Mouse (Mus musculus) cerebellum, postnatal 25 days (tissue): Measurements from ENCODE around the gene Iqsec1.

Experiments used
- DNase-seq, 2 experiments: peaks; one replicate each; pipeline ENCODE4 v3.0.0; 2021; ENCODE audit warnings: mixed read lengths in 2 of 2

Gene Iqsec1

DNA sequence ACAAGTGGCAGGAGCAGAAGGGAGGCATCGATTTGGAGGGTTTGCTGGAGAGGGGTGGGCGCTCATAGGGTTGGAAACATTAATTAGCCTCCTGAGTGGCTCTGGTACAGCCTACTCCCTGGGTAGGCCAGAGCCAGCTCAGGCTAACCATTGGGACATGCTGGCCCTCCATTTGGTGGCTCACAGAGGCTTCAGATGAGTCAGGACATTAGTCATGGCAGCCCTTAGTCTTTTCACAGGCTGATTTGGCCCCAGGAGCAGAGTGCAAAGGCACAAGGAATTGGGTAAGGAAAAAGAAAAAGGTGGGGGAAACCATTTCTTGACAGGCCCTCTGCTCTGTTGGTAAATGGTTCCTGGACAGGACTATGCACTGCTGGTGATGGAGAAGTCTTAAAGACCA, 287.1 kb downstream of the Iqsec1 start:
- DNase-seq = no peak

DNA sequence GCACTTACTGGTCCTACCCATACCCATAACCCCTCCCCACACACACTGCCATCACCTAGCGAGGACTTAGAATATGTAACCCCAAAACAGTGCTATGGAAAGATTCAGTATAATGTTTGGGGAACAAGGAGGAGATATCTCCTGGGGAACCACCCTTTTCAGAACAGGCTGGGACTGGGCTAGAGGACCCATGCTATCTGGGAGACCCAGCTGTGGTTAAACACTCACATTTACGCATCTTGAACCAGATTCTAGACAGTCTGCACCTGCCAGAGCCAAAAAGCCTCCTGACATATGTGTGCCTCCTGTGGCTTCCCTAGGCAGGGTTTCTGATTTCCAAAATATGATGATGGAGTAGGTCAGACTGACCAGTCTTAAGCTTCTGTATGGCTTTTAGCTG, 287.7 kb downstream of the Iqsec1 start:
- DNase-seq = no peak

DNA sequence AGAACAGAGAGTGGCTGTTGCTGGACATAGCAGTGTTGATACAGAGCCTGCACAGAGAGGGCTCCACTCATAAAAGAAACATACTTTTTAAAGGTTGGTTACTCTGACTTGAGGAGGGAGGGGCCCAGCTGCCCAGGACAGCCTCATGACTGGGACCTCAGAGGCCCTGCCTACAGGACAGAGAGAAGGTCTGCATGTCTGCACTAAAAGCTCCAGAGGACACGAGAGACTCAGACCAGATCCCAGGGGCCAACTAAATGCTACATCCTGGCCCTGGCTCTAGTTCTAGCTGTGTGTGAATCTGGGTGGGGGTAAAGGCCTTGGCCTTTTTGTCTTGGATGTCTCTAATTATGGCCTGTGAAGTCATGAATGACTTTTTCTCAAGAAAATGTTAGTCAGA, 288.4 kb downstream of the Iqsec1 start:
- no peak for DNase-seq

DNA sequence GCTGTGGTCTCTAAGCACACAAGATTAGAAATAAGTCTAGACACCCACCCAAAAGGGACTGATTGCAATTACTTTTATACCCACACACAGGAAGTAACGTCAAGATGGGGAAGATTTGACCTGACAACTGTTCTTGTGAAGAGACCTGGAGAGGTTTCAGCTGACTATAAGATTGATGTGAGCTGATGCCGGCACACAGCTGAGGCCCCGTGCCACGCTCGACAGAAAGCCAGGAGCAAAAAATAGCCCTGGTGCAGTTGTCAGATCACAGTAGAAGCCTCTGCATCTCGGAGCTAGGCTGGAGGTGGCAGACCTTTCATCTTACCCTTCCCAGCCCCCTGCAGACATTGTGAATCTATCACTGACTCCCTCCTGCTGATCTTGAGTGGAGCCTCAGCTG, 289.6 kb downstream of the Iqsec1 start:
- DNase-seq = no peak

DNA sequence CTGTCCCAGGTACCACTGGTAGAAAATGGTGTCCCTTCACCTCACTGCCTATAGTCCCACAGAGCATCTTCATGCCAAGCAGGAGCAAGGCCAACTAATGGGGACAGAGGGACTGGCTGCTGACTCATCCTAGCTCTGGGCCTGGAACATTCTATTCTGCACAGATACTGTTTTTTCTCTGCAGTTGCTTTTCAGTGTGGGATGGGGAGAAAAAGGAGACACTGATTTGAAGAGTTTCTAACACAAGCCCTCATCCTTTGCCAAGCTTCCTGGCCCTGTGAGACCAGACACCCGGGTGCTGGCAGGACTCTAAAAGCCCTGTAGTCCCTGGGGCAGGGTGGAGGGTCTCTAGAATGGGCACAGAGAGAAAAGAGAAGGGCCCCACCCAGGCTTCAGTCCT, 292.7 kb downstream of the Iqsec1 start:
- peak; percentile 52 to 68 for DNase-seq

DNA sequence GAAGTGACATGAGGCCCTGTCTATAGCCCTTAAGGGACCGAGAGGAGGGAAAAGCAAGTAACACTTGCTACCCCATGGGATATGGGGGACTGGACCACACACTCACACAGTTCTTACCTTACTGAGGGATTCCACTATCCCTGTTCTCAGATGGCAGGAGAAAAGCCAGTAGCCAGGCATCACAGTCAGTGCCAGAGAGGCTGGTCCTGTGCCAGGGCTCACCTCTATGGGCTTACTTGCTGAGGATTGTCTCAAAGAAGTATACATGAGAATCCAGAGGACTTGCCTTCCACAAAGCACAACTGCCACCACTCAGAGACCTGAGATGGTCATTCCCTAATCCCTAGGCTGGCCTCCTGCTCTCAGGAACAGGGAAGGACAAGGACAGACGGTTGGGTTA, 296.1 kb downstream of the Iqsec1 start:
- DNase-seq = peak; percentile 82 to 89

DNA sequence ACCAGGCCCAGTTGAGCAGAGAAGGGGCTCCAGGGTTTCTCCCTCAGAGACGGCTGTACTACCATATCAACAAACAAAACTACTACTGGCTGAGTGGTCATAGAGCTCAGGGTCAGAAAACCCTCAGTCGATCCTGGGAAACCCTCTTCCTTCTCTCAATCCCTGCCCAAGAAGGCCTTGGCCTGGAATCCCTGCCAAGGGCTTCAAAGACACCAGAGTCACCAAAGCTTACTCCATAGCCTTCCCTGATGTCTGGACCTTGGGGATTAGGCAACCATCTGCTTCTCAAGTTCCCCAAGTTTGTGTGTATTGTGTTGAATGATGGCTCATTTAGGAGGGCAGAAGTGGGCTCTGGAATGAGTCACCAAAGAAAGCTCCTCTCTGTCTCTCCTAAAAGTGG, 296.6 kb downstream of the Iqsec1 start:
- no peak for DNase-seq

DNA sequence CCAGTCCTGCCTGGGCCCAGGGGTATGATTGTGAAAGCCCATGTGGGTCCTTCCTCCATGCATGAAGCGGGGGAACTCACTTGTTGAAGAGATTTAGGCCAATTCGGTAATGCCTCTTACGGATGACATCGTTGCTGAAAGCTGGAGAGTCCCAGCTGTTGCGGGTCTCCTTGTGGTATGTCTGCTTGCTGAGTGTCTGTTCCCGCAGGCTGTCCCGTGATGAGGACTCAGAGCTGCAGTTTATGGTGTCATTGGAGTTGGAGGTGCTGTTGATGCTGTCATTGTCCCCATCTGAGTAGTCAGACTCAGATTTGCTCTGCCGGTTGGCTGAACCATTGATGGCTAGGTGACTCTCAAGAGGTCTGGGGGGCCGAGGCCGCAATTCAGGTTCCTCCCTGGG, 299.0 kb downstream of the Iqsec1 start:
- DNase-seq = no peak

DNA sequence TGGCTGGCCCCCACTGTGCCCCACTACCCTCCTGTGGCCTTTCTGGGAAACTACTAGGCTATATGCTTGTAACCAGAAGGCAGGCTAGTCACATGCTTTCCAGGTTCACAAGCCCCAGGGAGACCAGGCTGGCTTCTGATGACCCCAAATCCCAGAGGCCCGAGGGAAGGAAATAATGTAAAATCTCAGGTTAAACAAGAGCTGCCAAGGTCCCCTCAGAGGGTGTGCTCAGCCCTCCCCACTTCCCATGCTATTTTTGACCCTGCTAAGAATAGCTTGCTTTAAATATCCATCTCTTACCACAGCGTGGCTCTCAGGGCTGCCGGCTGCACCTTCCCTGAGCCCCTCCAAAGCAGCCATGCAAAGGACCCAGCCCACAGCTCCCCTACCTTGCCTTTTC, 299.7 kb downstream of the Iqsec1 start:
- peak in 1 of 2 experiments; percentile 39 for DNase-seq

DNA sequence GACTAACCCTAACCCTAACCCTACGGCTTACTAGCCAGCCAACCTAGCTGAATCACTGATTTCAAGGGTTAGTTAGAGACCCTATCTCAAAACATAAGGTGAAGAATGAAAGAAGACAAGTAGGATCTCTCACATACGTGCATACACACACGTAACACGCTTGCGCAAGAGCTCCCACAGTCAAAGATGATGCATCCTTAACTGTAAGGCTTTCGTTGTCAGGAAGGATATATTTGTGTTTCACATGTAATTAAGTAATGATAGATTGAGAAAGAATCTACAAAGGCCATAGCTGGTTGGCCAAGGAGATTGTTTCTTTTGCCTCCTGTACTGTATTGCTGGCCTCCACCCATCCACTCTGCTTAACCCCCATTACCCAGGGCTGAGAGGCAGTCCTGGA, 300.5 kb downstream of the Iqsec1 start:
- no peak for DNase-seq

DNA sequence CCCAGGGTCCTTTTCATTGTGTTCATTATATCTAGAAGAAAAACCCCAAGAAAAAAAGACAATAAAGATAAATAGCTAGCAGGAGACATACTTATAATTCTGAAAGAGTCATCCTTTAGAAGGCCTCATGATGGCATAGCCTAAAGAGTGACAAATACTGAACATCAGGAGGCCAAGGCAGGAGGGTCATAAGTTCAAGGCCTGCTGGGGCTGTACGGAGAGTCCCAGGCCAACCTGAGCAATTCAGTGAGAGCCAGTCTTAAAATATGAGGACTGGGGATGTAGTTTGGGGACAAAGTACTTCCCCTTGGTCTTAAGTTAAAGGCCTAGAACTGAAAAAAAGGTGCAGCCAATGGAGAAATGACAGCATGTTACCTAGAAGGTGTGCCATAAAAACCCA, 301.7 kb downstream of the Iqsec1 start:
- DNase-seq = no peak

DNA sequence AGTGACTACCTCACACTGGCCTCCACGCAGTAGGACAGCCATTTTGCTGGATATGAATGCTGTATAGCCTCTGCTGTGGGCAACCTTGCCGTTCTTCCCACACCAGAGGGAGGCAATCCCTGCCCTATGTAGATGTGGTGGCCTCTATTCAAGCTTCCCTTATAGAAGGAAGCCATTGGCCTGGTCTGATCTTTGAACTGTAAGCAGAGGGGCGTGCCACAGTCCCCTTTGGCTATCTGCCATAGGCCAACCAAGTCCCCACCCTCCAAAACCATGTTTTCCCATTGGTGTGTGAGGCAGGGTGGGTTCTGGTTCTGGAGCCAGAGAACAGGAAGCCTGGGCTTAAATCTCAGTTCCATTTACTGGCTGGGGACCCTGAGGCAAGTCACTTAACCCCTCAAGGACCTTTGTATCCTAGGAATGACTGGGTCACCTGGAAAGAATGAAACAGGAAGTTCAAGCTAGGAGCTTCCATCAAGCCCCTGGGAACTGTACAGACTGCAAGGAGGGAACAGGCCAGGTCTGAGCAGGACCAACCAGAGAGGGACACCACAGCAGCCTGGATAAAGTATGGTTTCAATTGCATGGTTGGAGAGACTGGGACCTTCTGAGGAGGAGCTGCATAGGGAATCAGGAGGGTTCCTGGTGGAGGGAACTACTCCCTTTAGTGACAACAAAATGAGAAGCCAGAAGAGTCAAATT, 304.5 kb downstream of the Iqsec1 start:
- no peak for DNase-seq

DNA sequence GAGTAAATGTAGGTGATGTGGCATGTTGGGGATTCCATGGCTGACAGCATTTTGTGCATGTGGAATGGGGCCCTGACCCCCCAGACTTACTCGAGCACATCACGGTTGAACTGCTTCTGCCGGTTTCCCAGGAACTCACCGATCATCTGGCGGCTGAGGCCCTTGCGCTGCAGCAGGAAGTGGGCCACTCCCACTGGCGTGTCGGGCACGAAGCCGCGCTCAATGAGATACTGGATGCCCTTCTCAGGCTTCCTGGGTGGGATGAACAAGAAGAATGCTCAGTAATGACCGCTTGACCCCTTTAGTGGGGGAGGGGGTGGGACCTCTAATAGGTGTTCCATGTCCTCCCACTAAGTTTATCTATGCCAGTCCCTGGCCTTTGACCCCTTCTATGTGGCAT, 308.1 kb downstream of the Iqsec1 start:
- DNase-seq = no peak

DNA sequence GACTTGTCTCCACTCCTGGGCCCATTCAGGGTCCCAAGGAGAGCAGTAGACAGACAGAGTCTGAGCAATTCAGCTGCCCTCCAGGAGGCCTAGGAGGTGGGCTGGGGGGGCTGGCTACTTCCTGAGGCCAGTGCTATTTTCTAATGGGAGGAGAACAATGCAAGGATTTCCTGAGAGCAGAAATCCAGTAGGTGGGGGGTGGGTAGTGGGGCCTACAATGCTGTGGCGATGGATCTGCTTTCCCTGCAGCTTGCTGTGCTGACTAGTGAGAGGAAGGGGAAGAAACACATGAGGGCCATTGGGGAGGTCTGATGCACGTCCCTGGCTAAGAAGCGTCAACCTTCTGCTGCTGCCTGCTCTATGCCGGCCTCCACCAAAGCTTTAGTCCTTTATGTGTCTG, 309.7 kb downstream of the Iqsec1 start:
- DNase-seq = no peak

DNA sequence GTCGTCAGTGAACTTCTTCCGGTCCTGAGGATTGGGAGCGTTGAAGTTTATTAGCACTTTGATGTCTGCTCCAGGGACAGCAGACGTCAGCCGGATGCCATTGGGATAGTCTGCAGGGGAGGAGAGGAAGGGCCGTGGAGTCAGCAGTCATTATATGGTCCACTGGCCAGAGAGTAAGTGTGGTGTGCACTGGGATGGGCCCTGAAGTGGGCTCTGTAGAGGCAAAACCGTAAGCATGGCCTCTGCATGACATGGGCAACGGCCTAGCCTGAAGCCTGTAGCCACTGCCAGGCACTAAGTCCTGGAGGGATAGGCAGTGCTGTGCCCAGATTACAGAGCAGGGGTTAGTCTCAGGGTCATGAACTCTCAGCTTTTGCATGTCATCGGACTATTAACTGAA, 319.8 kb downstream of the Iqsec1 start:
- DNase-seq = no peak

DNA sequence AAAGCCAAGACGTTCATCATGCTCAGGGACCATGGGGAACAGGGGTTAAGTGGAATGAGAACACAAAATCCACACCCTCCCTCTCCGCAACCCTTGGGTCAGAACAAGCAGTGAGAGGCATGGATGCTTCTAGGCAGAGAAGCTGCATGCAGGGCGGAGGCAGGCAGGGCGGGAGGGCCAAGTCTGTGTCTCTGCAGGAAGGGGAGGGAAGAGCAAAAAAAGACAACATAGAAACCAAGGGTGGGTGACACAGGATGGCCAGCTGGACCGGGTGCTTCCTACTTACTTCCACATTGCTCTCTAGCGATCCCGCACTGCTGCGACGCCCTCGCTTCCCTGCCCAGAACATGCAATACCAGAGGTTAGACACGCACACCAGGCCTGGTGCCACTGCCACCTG, 324.7 kb downstream of the Iqsec1 start:
- DNase-seq = no peak

DNA sequence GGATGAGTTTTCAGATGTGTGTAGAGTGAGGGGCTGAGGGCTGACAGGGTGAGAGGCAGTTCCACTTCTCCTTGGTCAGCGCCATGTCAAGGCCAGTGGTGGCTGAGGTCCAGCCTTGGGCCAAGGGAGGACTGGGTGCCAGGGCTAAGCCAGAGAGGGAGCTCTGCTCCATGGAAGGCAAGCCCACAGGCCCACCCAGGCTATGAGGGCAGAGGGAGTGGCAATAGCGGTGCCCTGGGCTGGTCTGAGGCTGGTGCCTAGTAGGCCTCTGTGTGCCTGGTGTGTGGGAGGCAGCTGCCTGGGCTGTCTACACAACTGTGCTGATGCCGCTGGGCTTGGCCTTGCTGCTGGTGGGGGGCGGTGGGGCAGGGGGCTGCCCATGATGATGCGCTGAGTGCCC, 326.3 kb downstream of the Iqsec1 start:
- DNase-seq = no peak

DNA sequence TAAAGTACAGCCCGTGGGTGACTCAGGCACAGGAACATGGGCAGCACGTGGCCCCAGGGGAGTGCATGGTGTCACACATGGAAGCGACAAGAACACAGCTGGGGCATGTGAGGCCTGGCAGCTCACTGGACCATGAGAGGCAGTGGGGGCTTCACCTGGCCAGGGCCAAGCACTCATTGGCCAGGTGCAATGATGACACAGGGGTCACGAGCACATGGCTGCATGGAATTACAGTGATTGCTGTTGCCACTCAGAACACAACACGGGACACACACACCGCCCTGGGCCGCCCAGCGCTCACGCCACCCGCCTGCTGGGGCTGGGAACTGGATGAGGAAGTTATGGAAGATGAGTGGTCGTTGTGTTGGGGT, 327.5 kb downstream of the Iqsec1 start:
- no peak for DNase-seq

DNA sequence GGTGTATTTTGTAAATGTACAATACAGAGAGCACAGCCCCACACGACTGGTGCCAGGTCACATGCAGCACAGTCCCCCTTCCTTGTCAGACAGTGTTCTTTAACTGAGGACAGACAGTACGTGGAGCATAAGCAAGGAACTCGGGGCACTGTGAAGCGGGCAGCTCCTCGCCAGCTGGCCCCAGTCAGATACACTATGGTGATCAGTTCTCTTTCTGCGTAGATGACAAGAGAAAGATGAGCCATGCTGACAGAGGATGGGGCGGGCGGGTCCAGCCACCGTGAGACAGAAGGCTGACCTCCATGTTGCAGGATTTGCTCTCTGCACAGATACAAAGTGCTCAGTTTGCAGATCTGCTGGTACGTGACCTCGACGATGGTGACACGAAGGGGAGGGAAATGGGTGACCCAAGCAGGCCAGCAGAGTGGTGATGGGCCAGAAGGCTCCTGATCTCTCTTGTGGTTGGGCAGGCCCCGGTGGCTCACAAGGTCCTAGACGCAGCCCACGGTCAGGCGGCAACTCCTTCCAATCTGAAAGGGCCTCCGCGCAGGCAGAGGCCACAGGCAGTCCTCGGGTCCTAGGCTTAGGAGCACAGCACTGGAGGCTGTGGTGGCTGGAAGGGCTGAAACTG, 328.0 kb downstream of the Iqsec1 start:
- DNase-seq = no peak

DNA sequence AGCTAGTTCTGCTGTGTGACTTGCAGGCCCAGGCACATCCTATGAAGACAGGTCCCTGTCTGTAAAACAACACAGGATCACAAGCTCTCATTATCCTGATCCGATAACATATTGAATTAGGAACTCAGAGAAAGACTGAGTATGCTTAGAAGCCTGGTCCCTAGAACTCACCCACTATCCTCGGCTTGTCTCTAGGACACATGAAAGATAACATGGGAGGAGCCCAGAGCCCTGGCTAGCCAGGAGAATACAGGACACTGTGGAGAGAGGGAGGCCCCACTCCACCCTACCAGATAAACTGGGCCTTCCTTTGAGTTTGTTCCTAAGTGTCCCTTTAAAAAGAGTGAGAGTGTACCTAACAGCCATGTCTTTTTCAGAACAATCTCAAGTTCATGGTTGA, 328.6 kb downstream of the Iqsec1 start:
- no peak for DNase-seq

DNA sequence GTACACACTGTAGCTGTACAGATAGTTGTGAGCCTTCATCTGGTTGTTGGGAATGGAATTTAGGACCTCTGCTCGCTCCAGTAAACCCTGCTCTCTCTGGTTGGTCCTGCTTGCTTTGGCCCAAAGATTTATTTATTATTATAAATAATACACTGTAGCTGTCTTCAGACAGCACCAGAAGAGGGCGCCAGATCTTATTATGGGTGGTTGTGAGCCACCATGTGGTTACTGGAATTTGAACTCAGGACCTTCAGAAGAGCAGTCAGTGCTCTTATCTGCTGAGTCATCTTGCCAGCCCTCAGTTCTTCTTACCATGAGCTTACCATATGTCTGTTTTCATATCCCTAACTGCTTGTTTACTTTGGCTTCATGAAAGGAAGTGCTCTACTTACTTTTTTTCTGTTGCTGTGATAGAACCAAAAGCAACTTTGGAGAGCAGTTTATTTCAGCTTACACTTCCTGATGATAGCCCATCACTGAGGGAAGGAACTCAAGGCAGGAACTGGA, 332.1 kb downstream of the Iqsec1 start:
- peak in 1 of 2 experiments; percentile 58 for DNase-seq

DNA sequence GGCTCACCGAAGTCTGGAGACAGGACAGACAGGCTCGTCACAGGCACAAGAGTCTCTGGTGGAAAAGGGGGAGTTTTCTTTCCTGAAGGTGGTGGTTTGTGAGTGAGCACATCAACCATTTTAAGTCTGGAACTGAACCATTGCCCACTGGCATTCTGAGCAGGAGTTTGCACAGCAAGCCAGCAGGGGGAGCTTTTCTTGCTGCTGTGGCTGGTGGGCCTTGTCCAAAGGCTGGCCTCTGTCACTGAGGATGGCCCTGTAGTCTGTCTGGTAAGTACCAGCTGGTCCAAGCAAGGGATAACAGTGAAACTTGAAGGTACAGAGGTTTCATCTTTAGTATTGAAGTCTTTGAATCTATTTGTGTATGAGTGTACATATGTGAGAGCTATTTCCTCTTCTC, 334.7 kb downstream of the Iqsec1 start:
- peak; percentile 63 to 75 for DNase-seq

DNA sequence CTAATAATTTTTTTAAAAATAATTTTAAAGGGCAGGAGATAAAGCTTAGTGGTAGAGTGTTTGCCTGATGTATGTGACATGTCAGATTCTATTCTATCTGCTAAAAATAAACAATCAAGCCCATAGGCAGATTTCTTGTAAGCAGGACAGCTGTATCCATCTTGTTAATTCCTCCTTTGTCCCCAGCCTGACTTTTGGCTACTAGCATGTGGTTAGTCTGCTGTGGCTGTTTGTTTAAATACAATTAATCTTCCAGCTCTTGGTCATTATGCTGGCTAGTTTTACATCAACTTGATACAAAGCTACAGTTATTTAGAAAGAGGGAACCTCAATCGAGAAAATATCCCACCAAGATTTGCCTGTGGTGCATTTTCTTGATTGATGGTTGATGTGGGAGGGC, 337.9 kb downstream of the Iqsec1 start:
- no peak for DNase-seq

DNA sequence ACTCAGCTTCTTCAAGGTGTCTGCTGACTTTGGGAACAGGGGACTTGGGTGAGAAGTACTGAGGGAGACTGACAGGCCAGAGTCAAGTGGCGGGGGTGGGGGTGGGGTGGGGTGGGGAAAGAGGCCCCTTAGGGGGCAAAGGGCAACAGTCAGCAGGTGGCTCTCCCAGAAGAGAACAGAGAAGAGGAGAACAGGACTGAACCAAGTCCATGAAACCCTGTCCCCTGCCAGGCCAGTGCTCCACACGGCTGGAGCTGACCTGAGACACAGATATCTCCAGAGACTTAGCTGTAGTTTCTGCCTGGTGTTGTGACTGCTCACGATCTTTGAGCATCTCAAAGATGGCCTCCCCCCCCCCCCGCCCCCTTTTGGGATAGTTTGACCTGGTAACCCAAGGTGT, 339.2 kb downstream of the Iqsec1 start:
- DNase-seq = no peak

DNA sequence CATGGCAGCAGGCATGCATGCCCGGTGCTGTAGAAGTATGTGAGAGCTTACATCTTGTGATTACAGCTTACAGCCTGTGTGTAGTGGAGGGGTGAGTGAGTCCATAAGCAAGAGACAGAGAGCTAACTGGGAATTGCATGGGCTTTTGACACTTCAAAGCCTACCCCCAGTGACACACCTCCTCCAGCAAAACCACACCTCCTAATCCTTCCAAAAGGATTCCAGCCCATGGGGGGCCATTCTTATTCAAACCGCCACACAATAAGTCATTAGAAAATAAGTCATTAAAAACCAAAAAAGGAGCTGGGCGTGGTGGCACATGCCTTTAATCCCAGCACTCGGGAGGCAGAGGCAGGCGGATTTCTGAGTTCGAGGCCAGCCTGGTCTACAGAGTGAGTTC, 340.1 kb downstream of the Iqsec1 start:
- DNase-seq = no peak
